Mouse (Mus musculus) R1 (cell line): ENCODE measurements at regions not wholly inside any gene's neighbourhood (a gene's known extent, or its start where the extent isn't known, plus 50 kb on each side); places are given as distances from the start of the nearest gene placed in this dataset.
A peak's percentile ranks its signal among the peaks of the same experiment; 100 is the strongest.
"Not testable (repeated sequence)": the region's sequence is repeated elsewhere in the genome, so short reads cannot be mapped to it uniquely, and the experiment has no call there.

Source experiments
- DNase-seq: peaks from one replicate; pipeline ENCODE4 v3.0.0-alpha.2; 2018; ENCODE audit warnings: low read depth, low spot score

DNA sequence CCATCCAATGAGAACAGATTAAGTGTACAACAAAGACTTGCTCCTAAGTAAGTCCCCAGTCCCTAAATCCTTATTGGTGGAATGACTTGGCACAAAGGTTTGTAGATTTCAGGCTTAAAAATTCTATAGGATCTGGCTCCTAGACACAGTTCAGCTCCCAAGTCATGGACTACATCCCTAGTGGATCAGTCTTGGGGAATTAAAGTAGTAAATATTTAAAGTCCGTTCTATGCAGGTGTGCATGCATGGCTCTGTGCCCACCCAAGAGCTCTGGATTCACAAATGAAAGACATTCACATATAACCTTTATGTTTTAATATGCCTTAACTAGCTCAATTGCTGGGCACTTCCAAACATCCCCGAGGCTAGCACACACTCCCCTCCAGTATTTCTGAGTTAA, 162.8 kb downstream of the Akr1d1 start:
- no peak for DNase-seq

DNA sequence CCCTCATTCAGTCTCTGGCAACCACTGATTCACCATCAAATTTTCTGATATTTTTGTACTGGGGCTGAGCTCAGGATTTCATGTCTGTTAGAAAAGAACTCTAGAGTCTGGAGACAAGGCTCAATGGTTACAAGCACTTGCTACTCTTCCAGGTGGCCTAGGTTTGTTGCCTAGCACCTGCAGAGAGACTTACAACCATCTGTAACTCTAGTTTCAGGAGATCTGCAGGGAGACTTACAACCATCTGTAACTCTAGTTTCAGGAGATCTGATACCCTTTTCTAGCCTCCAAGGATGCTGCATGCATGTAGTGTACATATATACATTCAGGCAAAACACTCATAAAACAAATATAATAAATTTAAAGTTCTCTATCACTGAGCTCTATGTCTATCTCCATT, 166.1 kb downstream of the Akr1d1 start:
- DNase-seq: no peak

GRCm38 (mm10) chr6:37703946-37704345, 166.7 kb upstream of the Trim24 start:
- DNase-seq: no peak

- no peak for DNase-seq
Measured at GRCm38 (mm10) chr6:37705733-37706145, 164.9 kb upstream of the Trim24 start.

DNA sequence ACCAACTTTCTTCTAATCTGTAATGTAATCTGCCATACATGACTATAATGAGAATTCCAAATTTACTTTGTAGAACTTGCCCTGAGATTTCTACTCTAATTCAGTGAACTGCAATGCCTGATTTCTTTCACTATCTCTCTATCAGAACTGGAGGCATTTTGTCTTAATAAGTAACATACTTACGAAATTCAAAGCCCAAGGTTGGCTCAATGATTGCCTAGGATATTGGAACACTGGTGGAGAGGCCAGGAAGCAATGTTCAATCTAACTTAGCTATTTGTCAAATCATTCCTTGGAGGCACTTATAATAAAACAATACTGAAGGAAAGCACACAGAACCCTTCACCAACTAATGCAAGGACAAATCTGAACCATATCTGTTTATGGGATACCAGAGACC, 162.9 kb upstream of the Trim24 start:
- not testable (repeated sequence) for DNase-seq

GRCm38 (mm10) chr6:37711766-37712165, 158.8 kb upstream of the Trim24 start:
- DNase-seq: no peak

DNA sequence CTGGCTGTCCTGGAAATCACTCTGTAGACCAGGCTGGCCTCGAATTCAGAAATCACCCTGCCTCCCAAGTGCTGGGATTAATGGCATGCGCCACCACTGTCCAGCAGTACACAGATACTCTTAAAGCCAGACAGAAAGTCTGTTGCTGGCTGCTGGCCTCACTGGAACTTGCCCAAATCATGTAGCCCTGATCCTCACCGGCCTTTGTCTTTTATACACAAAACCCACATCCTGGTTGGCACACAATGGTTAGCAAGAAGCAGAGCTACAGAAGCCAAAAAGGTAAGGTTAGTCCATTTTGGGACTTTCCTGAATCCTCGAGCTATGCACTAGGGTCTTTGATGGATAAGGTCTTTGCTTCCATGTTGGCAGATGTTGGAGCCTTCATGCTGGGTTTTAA, 157.2 kb upstream of the Trim24 start:
- DNase-seq: no peak

DNA sequence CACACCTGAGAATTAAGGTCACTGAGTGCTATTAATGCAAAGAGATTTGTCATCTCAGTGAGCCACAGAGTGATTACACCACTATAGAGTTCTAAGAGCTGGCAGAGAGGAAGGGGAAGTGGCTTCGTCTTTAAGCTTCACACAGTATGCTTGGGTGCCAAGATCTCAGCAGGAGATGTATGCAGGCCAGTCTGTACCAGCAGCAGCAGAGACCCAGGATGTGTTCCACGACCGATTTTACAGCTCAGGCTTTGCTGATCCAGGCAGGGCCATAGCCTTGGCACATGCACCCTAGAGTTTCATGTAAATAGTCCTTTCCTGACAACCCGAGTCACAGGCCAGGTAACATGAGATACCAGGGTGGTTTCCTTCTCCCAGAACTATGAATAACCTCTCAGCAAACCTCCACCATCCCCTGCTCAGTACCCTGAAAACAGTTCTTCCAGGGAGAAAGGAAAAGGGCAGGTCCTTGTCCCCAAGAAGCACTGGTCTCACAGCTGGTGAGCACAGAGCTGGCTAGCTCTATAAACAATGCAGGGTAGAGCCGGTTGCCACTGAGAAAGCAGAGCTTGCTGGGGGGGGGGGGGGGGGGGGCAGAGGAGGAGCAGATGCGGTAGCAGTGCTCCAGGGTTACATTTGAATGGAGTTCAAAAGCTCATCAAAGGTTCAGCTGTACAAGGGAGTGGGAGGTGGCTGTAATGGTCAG, 156.2 kb upstream of the Trim24 start:
- peak; percentile 37 for DNase-seq

- no peak for DNase-seq
Measured at GRCm38 (mm10) chr6:37721736-37722135, 148.9 kb upstream of the Trim24 start.

DNA sequence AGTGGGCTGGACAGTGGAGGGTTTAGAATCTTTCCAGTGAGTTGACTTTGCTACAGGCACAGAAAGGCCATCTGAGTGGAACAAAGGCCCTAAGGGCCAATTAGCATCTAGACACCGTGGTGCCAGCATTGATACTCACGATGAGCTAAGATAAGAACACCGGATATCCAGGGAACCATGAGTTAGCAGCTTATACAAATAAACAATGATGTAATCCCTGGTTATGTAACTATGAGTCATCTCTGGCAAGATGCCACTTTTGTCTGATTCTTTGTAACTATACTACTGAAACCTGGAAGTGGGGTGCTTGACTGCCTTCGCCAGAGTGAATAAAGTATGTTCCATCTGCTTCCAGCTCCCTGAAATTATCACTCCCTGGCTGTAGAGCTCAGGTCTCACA, 147.3 kb upstream of the Trim24 start:
- no peak for DNase-seq

DNA sequence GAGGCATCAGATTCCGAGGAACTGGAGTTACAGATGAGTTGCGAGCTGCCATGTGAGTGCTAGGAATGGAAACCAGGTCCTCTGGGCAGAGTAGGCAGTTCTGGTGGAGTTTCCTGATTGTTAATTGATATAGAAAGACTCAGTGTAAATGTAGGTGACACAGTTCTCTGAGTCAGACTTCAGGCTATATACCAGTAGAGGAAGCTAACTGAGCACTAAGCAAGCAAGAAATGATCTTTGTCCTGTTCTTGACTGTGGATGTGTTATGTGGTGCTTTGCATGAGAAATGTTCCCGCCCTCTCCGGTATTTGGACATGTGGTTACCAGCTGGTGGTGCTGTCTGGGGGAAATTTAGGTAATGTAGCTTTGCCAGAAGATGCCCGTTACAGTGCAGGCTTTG, 146.4 kb upstream of the Trim24 start:
- DNase-seq: peak; percentile 46

DNA sequence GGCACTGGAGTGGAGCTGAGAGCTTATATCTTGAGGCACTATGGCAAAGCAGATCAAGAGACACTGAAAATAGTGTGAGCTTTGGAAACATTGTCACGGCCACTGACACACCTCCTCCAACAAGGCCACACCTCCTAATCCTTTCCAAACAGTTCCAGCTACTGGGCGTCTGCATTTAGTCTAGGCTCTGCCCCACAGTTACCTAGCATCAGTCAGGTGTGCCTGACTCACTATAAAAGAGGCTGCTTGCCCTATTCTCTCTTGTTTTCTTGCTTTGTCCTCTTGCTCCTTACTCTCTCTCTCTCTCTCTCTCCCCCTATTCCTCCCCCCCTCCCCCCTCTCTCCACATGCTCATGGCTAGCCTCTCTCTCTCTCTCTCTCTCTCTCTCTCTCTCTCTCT, 142.0 kb upstream of the Trim24 start:
- peak; percentile 86 for DNase-seq

DNA sequence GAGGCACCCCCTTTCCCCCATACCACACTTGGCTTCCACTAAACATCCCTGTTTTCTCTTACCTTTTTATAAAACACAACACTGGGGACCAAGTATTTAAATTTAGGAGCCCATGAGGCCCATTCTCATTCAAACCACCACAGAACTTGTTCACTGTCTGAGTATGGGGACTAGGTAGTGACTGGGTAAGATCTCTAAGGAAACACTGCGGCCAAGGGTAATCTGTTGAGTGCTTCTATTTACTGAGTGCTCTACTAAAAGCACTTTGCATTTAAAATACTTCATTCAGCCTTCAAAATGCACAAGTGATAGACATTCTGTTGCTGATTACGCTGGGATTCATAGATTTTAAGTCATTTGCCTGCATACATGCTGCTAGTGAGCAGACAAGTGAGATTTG, 141.4 kb upstream of the Trim24 start:
- DNase-seq: peak; percentile 98

- peak; percentile 77 for DNase-seq
Measured at GRCm38 (mm10) chr6:37730500-37731239, 139.9 kb upstream of the Trim24 start.

- peak; percentile 81 for DNase-seq
Measured at GRCm38 (mm10) chr6:37732385-37732784, 138.2 kb upstream of the Trim24 start.

GRCm38 (mm10) chr6:37735288-37735961, 135.2 kb upstream of the Trim24 start:
- no peak for DNase-seq

GRCm38 (mm10) chr6:37735962-37736297, 134.7 kb upstream of the Trim24 start:
- no peak for DNase-seq

DNA sequence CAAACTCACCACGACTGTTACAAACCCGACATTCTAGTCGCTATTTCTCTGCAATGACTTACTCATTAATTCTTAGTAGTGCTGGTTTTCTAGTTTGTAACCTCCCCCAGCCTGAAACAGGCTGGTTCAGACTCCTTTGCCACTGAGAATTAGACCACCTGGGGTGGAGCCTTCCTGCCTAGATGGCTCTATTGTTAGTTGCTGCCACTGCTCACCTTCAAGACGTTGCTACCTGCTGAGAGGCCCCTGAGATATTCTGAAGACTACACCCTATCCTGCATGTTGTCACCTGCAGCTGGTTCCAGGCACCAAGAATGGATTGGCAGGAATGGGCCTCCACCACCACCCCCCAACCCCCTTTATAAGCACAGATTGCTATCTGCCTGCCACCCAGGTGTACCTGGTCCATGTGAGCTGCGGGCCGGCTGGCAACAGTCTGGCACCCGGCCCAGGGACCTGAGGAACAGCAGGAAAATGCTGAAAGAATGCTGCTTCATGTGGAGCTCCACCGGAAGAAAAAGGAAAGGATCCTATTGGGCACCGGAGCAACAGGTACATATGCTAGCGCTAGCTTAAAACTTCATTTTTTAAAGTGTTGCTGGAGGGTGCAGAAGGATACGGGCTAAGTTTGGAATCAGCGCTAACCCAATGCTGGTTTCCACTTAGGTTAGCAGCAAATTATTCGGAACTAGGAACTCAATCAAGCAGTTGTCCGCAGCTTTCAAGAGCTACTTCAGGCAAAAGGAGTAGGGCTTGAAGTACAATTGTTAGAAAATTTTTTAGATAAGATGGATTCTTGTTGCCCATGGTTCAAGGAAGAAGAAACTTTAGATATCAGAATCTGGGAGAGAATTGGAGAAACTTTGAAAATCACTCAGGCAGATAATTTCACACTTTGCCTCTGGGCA, 129.4 kb upstream of the Trim24 start:
- DNase-seq: peak; percentile 94

DNA sequence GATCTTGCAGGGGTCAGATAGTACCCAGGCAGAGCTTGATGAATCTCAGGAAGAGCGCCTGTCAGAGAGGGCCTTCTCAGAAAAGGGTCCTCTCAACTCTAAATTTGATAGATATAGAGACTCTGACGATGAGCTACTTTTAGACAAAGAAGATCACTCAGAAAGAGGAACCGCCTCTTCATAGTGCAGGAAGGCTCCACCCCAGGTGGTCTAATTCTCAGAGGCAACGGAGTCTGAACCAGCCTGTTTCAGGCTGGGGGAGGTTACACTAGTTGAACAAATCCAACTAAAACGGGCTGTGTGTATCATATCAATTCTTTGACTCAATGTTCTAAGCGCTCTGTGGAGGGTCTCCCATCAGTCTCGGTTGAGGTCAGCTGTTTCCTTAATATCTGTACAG, 128.7 kb upstream of the Trim24 start:
- DNase-seq: peak; percentile 79

GRCm38 (mm10) chr6:37744679-37745078, 125.9 kb upstream of the Trim24 start:
- peak; percentile 84 for DNase-seq

DNA sequence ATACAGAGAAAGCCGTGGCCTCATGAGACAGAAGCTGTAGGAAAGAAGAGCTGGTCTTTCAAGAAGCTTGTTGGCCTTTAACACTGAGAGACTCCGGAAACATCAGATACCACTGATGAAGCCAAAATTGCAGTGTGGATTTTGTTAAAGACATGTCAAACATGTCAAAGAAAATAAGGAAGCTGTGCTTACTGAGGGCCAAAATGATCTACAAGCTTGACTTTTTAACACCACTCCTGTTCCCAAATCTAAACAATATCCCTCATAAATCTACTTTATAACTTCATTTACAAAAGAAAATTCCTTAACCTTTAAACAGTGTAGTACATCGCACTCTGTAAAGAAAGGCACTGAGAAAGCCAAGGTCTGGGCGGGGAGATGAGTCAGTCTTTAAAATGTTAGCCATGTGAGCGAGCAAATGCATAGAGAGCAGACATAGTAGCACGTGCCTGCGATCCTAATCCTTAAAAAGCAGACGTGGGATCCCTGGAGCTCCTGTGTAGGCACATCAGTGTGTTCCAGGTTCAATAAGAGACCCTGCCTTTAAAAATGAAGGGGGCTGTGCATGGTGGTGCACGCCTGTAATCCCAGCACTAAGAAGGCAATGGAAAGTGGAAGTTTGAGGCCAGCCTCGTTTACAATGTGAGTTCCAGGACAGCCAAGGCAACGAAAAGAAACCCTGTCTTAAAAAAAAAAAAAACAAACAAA, 125.1 kb upstream of the Trim24 start:
- peak; percentile 57 for DNase-seq
